Mouse (Mus musculus): Measurements from ENCODE around the gene C2cd4c.

The C2cd4c gene

DNA sequence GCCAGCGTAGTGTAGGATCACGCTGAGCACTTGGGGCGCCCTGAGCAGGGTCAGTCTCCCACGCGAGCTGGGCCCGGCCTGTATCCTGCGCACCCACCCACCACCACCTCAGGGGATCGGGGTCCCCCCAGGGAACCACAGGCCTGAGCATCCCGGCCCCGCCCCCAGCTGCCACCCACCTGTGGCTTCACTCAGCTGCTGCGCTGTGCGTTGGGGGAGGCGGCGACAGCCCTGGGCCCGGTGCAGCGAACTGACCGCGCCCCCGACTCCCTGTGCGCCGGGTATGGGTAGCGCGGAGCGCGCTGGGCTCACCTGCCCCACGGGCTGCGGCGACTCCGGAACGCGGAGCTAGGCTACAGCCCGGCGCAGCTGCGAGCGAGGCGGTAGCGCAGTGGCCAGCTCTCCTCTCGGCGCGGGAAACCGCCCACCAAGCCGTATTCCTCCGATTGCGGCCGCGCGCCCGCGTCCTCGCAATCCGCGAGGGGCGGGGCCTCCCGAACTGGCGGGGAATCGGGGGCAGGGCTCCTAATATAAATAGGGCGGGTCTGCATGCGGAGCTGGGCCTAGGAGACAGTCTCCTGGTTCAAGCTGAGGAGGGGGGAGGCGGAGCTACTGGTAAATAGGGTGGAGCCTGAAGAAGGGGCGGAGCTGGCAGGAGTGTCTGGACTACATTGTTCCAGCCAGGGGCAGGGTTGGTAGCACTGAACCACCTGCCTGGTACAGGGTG is at the start of gene C2cd4c:
C2cd4c (minus strand) TSS at position 448 of the 727 bp plus-strand sequence.
- no peak for DNase-seq (ENCODE audit: low read depth in 2 of 2, low spot score in 2 of 2)

GRCm38 (mm10) chr10:79661861-79662260 is 48.0 kb upstream of the C2cd4c start:
- no peak for DNase-seq (ENCODE audit: low read depth in 2 of 2, low spot score in 2 of 2)

GRCm38 (mm10) chr10:79660298-79660697 is 46.5 kb upstream of the C2cd4c start:
- no peak for DNase-seq (ENCODE audit: low read depth in 2 of 2, low spot score in 2 of 2)

- DNase-seq (ENCODE audit: low read depth in 2 of 2, low spot score in 2 of 2): no peak
These were observed 45.0 kb upstream of the C2cd4c start for GRCm38 (mm10) chr10:79658829-79659228.

DNA sequence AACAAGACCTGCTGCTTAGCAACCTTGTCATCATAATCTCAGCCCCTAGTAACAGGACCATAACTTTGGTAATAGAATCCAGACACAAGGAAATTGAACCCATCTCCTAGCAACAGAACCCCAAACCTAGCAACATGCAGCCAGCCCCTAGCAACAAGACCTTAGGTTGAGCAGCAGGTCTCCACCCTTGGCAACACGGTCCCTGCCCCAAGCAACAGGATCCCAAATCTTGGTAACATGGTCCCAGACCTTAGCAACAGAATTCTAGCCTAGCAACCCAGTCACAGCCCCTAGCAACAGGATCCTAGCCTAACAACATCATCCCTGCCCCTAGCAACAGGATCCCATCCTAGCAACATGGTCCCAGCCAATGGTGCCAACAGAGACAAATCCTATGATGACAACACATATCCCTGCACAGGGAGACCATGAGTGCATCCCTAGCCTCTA is 41.1 kb upstream of the C2cd4c start:
- DNase-seq (ENCODE audit: low read depth in 2 of 2, low spot score in 2 of 2): no peak

GRCm38 (mm10) chr10:79652789-79653188 is 39.0 kb upstream of the C2cd4c start:
- no peak for DNase-seq (ENCODE audit: low read depth in 2 of 2, low spot score in 2 of 2)

DNA sequence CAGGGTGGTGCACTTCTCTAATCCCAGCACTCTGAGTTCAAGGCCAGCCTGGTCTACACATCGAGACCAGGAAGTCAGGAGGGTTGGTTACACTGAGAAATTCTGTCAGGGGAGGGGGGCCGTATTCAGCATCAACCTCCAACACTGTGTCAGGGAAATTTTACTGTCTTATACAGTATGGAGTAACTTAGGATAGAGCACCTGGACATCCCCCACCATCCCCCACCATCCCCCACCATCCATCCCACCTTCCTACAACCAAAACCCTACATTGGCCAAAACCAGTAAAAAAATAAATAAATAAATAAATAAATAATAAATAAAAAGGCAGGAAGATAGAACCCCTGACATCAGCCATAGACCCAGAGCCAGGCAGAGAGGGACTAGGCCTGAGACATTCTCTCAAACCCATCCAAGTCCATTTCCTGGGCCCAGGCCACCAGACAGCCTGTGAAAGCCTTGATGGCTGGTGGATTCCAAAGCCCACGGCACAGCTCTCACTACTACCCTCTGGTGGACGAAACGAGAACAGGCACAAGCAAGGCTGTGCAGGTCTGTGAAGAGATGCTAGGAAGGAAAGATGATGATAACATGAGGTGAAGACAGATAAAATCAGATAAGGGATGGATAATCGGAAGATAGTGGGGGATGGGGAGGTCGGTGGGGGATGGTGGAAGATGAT is 35.4 kb upstream of the C2cd4c start:
- peak; percentile 43 to 59 for DNase-seq (ENCODE audit: low read depth in 2 of 2, low spot score in 2 of 2)

DNA sequence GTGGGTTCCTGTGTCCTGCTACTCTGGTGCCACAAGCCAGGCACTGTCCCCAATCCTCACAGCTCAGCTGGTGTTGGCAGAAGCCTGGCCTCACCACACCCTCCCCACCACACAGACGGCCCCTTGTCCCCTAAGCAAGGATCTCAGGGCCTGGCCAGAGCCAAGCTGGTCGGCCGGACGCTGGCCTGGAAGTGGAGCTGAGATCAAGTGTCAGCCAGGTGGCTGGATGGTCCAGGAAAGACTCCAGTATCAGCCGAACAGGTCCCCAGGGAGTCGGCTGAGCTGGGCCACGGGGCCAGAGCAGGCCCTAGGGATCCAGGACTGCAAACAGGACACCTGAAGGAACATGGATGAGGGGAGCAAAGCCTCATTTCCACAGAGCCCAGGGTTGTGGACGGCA is 31.9 kb upstream of the C2cd4c start, which contains the start of gene Odf3l2:
Odf3l2 (minus strand) TSS at position 28 of the 400 bp plus-strand sequence.
- DNase-seq (ENCODE audit: low read depth in 2 of 2, low spot score in 2 of 2): no peak

DNA sequence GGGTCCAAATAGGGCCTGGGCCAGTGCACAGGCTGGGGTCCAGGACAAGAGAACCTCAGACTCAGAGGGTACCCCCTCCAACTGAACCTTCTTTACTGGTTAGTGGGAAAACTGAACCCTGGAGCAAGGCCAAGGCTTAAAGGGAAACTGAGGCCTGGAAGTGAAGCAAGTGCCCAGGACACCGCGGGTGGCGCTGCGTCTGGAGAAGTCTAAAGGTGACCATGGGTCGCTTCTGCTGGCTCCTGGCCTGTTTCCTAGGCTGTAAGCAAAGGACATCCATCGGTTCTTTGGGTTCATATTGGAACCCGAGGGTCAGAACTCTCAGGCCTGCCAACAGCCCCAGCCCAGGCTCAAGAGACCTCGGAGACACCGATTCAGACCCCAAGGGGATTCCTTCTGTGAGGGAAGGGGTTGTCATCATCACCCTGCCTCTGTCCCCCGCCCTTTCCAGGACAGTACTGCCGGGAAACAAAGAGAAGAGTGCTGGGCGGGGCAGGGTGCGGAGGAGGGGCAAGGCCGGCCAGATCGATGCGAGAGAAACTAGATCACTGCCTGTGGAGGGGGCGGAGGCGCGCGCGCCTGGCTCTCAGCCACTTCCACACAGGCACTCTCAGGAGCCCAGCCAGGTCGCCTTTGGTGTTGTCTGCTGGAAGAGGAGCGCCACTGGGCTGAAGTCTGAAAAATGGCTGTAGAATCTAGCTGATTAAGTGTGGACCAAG is 24.8 kb upstream of the C2cd4c start:
- no peak for DNase-seq (ENCODE audit: low read depth in 2 of 2, low spot score in 2 of 2)

- DNase-seq (ENCODE audit: low read depth in 2 of 2, low spot score in 2 of 2): no peak
These were observed 23.6 kb upstream of the C2cd4c start, which contains the start of gene Shc2 for GRCm38 (mm10) chr10:79637128-79638110. Gene Shc2 (minus strand): TSS chr10:79637918.

- DNase-seq (ENCODE audit: low read depth in 2 of 2, low spot score in 2 of 2): no peak
These were observed 22.5 kb upstream of the C2cd4c start for GRCm38 (mm10) chr10:79636287-79636686.

DNA sequence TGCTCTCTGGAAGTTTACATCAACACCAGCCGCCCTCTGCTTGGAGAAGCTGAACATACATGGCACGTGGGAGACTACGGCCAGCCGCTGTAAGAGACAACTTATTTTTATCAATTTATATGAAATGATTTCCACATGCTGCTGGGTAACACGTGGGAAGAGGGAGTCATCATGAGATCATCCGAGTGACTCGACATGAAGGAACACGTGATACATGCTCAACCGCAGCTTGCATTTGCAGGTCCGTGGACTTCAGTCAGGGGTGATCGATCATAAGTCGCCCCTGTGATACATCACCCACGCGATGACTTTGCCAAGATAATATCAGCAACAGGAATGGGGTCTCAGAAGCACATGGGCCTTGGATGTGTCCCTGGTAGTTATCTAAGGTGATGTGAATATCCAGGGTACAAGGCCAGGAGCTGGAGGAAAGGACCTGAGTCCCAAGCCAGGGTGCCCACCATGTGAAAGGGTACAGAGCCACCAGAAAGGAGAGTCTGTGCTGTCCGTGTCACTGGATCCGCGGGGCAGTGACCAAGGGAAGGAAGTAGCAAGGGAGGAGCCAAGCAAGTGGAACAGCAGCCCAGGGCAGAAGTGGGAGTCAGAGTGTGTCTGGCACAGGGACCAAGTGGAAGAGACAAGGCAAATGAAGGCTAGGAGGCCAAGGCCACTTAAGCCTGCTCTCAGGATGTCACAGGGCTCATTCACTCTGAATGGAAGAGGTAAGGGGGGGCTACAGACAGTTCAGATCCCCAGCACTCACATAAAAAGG is 19.4 kb upstream of the C2cd4c start:
- no peak for DNase-seq (ENCODE audit: low read depth in 2 of 2, low spot score in 2 of 2)

- DNase-seq (ENCODE audit: low read depth in 2 of 2, low spot score in 2 of 2): no peak
These were observed 17.6 kb upstream of the C2cd4c start for GRCm38 (mm10) chr10:79631432-79631831.

DNA sequence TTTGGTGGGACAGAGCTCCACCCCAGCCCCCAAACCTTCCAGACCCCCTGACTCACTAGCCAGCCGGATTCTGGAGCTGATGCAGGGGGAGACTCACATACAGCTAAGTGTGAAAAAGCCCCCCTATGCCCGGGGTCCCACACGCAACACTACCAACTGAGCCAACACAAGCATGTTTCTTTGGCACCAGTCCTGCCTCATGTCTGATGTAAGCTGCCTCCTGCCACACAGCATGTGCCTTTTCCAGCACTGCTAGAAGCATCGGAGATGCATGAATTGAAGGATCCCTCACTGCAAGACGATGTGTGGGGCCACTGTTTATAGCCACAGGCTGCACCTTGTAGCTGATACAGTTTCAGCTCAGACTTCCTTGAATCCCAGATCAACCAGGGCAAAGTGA is 14.6 kb upstream of the C2cd4c start:
- DNase-seq (ENCODE audit: low read depth in 2 of 2, low spot score in 2 of 2): no peak

DNA sequence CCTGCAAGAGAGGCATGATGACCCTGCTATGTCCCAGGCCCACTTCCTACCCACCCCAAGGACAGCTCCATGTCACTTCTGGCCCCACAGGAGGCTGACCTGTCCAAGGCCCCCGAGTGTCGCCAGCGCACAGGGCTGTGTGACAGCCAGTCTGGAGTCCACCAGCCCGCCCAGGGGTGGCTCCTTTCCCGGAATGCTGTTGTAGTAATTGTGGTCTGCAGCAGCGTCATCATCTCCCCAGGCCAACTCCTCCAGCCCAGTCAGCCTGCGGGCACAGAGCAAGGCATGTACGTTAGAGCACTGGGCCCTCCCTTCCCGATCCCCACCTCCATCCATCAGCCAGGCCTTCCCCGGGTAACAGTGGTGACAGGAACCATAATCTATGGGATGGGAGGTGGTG is 12.3 kb upstream of the C2cd4c start:
- DNase-seq (ENCODE audit: low read depth in 2 of 2, low spot score in 2 of 2): no peak

GRCm38 (mm10) chr10:79625398-79625797 is 11.6 kb upstream of the C2cd4c start:
- DNase-seq (ENCODE audit: low read depth in 2 of 2, low spot score in 2 of 2): no peak

DNA sequence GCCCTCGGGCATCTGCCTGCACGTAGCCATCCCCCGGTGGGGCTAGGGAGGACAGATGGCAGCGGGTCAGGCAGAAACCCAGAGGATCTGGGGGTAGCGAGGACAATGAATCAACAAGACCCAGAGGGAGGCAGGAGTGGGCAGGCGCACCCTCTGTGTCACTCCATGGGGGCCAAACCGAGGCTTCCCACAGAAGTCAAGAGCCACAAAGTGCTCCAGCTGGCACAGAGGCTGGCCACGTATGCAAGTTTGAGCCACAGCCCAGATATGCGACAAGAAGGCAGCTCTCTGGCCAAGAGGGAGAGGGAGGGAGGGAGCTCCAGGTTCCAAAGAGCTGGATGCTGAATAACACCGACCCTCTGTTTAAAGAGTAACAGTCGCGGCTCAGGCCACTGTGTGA is 10.1 kb upstream of the C2cd4c start:
- DNase-seq (ENCODE audit: low read depth in 2 of 2, low spot score in 2 of 2): no peak

GRCm38 (mm10) chr10:79616376-79616775 is 2.6 kb upstream of the C2cd4c start:
- no peak for DNase-seq (ENCODE audit: low read depth in 2 of 2, low spot score in 2 of 2)

GRCm38 (mm10) chr10:79615860-79616259 is 2.0 kb upstream of the C2cd4c start:
- DNase-seq (ENCODE audit: low read depth in 2 of 2, low spot score in 2 of 2): no peak

- no peak for DNase-seq (ENCODE audit: low read depth in 2 of 2, low spot score in 2 of 2)
These were observed 449 bp upstream of the C2cd4c start for GRCm38 (mm10) chr10:79614305-79614643.
